15 mouse cellular contexts compared by ENCODE assay signal in genomic region chr16:4035575-4035974, GRCm38 (mm10).
"Had no signal": no experiment of that assay in that cellular context is flagged by ENCODE, and none has a peak within 500 bp of the region (broad histone marks: within the 10 kb centered on the region; RNA-seq: fewer than 3 reads in every experiment).

No protein-coding gene starts in this region.

- ATAC-seq: hindbrain, postnatal 0 days; lung, postnatal 0 days; midbrain, embryonic 13.5 days had no signal

- H3K27ac ChIP-seq: hindbrain, postnatal 0 days; kidney, postnatal 0 days; layer of hippocampus, adult 2 months; limb, embryonic 12.5 days; liver, embryonic 15.5 days; midbrain, embryonic 13.5 days; neural tube, embryonic 15.5 days had no signal

- H3K27me3 ChIP-seq: limb, embryonic 12.5 days; liver, embryonic 15.5 days; midbrain, embryonic 13.5 days; neural tube, embryonic 15.5 days had no signal

- H3K9ac ChIP-seq: limb, embryonic 12.5 days; liver, embryonic 15.5 days; midbrain, embryonic 13.5 days; neural tube, embryonic 15.5 days had no signal

- H3K4me1 ChIP-seq: midbrain, embryonic 13.5 days; neural tube, embryonic 15.5 days had no signal

- H3K9me3 ChIP-seq: limb, embryonic 12.5 days; liver, embryonic 15.5 days; midbrain, embryonic 13.5 days; neural tube, embryonic 15.5 days had no signal

- DNase-seq: liver; lung, adult 2 months; lung, postnatal 36 days; right cerebral cortex, adult 18-20 months; right cerebral cortex, postnatal 25 days; thymus, adult 18-20 months; thymus, postnatal 14 days had no signal

- H3K4me2 ChIP-seq: limb, embryonic 12.5 days; liver, embryonic 15.5 days; midbrain, embryonic 13.5 days; neural tube, embryonic 15.5 days had no signal

- H3K4me3 ChIP-seq: layer of hippocampus, adult 2 months; limb, embryonic 12.5 days; liver, embryonic 15.5 days; midbrain, embryonic 13.5 days; neural tube, embryonic 15.5 days had no signal
